Mouse (Mus musculus): ENCODE measurements around the gene Tmem254a. TPM values are rescaled to one million over a fixed set of nuclear protein-coding genes. Genes with fewer than 3 reads are reported as not detected.

Tmem254a gene
- 8.9 and 19.2 TPM in 2 replicates for polyA plus RNA-seq (2012; rRNA removed)

GRCm38 (mm10) chr14:25927562-25927881, at the start of gene Tmem254a:
Gene Tmem254a, minus strand, starts transcription at chr14:25927672.

GRCm38 (mm10) chr14:25938004-25938403, 10.5 kb upstream of the Tmem254a start, which contains the start of gene Cphx1:
Gene Cphx1, plus strand, starts transcription at chr14:25938304.

GRCm38 (mm10) chr14:25903000-25903399, 24.5 kb downstream of the Tmem254a start, which contains the start of gene Plac9a:
Gene Plac9a, minus strand, starts transcription at chr14:25903100.

Other genes starting within 250 kb of the Tmem254a start
- gene Ppif, start 233.5 kb downstream of the Tmem254a start, polyA plus RNA-seq (2012; rRNA removed), result 63.5 and 83.0 TPM in 2 replicates
- gene Zcchc24, start 158.6 kb downstream of the Tmem254a start, polyA plus RNA-seq (2012; rRNA removed), result 57.0 and 57.4 TPM in 2 replicates
- gene Anxa11, start 85.5 kb downstream of the Tmem254a start, polyA plus RNA-seq (2012; rRNA removed), result 78.1 and 96.6 TPM in 2 replicates
- 0.75 and 0.86 TPM in 2 replicates for gene Plac9a, start 24.6 kb downstream of the Tmem254a start, polyA plus RNA-seq (2012; rRNA removed)
- gene Cphx1, start 10.6 kb upstream of the Tmem254a start, polyA plus RNA-seq (2012; rRNA removed), result 0.87 and 1.5 TPM in 2 replicates
- 1.4 and 1.9 TPM in 2 replicates for gene Duxbl1, start 50.9 kb upstream of the Tmem254a start, polyA plus RNA-seq (2012; rRNA removed)
- gene Gm9780, start 115.0 kb upstream of the Tmem254a start, polyA plus RNA-seq (2012; rRNA removed), result 308 and 340 TPM in 2 replicates
- gene Tmem254c, start 139.7 kb upstream of the Tmem254a start, polyA plus RNA-seq (2012; rRNA removed), result 57.5 and 59.1 TPM in 2 replicates
- not detected in 2 replicates for gene Cphx2, start 153.8 kb upstream of the Tmem254a start, polyA plus RNA-seq (2012; rRNA removed)
- 0.25 TPM in 1 of 2 replicates, not detected in the other for gene Cphx3, start 154.6 kb upstream of the Tmem254a start, polyA plus RNA-seq (2012; rRNA removed)
- gene Duxbl2, start 190.7 kb upstream of the Tmem254a start, polyA plus RNA-seq (2012; rRNA removed), result 1.2 and 1.4 TPM in 2 replicates